Mouse (Mus musculus): ENCODE results near the gene Ins2.
A peak's percentile ranks its signal among the peaks of the same experiment; 100 is the strongest.

Ins2 gene

GRCm38 (mm10) chr7:142663931-142664421, 79.2 kb downstream of the Ins2 start:
- DNase-seq: no peak

GRCm38 (mm10) chr7:142663151-142663550, 80.0 kb downstream of the Ins2 start:
- no peak for DNase-seq

GRCm38 (mm10) chr7:142661811-142662210, 81.4 kb downstream of the Ins2 start:
- no peak for DNase-seq

- DNase-seq: no peak
Measured at GRCm38 (mm10) chr7:142661046-142661445, 82.1 kb downstream of the Ins2 start.

- no peak for DNase-seq
Measured at GRCm38 (mm10) chr7:142660651-142660945, 82.6 kb downstream of the Ins2 start.

- DNase-seq: no peak
Measured at GRCm38 (mm10) chr7:142659767-142660650, 83.2 kb downstream of the Ins2 start.

- DNase-seq: no peak
Measured at GRCm38 (mm10) chr7:142659181-142659681, 84.0 kb downstream of the Ins2 start.

- DNase-seq: no peak
Measured at GRCm38 (mm10) chr7:142658681-142659180, 84.5 kb downstream of the Ins2 start.

- DNase-seq: no peak
Measured at GRCm38 (mm10) chr7:142657821-142658614, 85.2 kb downstream of the Ins2 start.

GRCm38 (mm10) chr7:142657341-142657791, 85.8 kb downstream of the Ins2 start:
- no peak for DNase-seq

GRCm38 (mm10) chr7:142656055-142656454, 87.1 kb downstream of the Ins2 start:
- DNase-seq: no peak

GRCm38 (mm10) chr7:142655633-142656032, 87.5 kb downstream of the Ins2 start:
- DNase-seq: no peak

- DNase-seq: no peak
Measured at GRCm38 (mm10) chr7:142653726-142654125, 89.5 kb downstream of the Ins2 start.

- no peak for DNase-seq
Measured at GRCm38 (mm10) chr7:142646676-142647075, 96.5 kb downstream of the Ins2 start.

GRCm38 (mm10) chr7:142645045-142645444, 98.1 kb downstream of the Ins2 start:
- DNase-seq: no peak

GRCm38 (mm10) chr7:142636178-142636577, 107.0 kb downstream of the Ins2 start:
- DNase-seq: peak; percentile 22 to 33

- peak; percentile 82 to 83 for DNase-seq
Measured at GRCm38 (mm10) chr7:142630691-142631090, 112.5 kb downstream of the Ins2 start.

- DNase-seq: no peak
Measured at GRCm38 (mm10) chr7:142629806-142630205, 113.4 kb downstream of the Ins2 start.
